8 mouse cellular contexts compared by ENCODE assay signal in the genomic region with DNA sequence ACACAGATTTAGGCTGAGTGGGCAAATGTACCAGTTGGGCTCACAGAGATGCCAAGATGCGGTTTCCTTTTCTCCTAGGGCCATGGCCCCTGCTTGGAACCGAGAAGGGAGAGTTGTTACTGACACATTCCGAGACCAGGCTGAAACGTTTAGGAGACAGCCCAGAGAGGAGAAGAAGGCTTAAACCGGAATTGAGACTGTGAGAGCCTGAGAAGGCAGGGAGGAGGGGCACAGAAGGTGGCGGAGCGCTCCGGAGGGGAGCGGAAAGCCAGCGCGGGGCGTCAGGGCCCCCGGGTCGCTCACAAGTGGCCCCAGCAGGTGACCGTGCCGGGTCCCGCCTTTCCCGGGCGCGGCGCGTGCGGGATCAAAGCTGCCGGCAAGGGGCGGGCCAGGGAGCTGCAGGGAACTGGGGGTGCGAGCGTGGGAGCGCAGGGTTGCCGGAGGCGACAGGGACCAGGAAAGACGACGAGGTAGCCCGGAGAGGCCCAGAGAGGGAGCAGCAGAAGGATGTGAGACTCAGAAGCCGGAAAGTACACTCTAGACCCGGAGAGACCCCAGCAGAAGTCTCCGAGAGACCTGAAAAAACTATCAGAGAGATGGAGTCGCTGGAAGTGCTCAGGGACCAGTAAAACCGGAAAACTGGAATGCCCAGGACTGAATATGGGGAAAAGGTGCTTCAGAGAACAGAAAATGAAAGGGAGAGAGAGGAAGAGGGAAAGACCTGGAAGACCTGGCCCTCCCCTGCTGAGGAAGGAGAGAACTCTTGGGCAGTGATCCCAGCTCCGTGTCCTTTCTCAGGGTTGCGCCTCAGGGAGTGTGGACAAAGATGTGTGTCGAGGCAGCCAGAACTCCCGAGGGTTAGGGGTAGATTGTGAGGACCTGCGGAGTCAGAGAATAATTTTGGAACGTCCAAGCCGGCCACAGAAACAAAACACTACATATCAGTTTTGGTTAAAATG. TPM values are rescaled to one million over a fixed set of nuclear protein-coding genes. Genes with fewer than 3 reads are reported as not detected.
A peak's percentile ranks its signal among the peaks of the same experiment; 100 is the strongest.
DNase-seq lines count a peak whose midpoint lies in the region; ATAC-seq and TF ChIP-seq lines count a peak whose summit lies in the region.

No protein-coding gene starts in this region.

- H3K4me1 ChIP-seq in embryonic facial prominence, embryonic 11.5 days (ENCODE audit: control insufficient read depth, insufficient read depth, low read length) = peaks cover 3% of the 10 kb centered on the region
- H3K4me1 ChIP-seq in heart, embryonic 14.5 days (ENCODE audit: control insufficient read depth in 2 of 2, insufficient read depth in 2 of 2, low read length in 2 of 2) = peaks cover 10 to 28% of the 10 kb centered on the region in 2 experiments
- H3K4me1 ChIP-seq in lung, postnatal 0 days (ENCODE audit: insufficient read depth, low read depth, low read length) = peaks cover 17% of the 10 kb centered on the region; the same call in 1 of the 2 replicates
- peaks cover 19% of the 10 kb centered on the region for H3K4me1 ChIP-seq in olfactory bulb, adult 2 months (ENCODE audit: control insufficient read depth, insufficient read depth, low read length)

- H3K36me3 ChIP-seq in embryonic facial prominence, embryonic 11.5 days (replicated peaks; ENCODE audit: control insufficient read depth, insufficient read depth, low read depth, low read length) = no peaks in the 10 kb centered on the region
- H3K36me3 ChIP-seq in heart, embryonic 14.5 days (ENCODE audit: control insufficient read depth, insufficient read depth, low read length) = no peaks in the 10 kb centered on the region
- H3K36me3 ChIP-seq in lung, postnatal 0 days (ENCODE audit: insufficient read depth, low read length) = no peaks in the 10 kb centered on the region

- DNase-seq in CD4-positive helper T cell, adult 2 months (ENCODE audit: low read depth, low spot score) = peak; percentile 74
- peak; percentile 73 for DNase-seq in embryonic facial prominence, embryonic 11.5 days (ENCODE audit: low spot score)
- peak; percentile 53 to 84 for DNase-seq in kidney, postnatal 25 days
- DNase-seq in lung, postnatal 0 days (ENCODE audit: low spot score) = peak; percentile 80
- peak; percentile 77 to 82 for DNase-seq in thymus, postnatal 36 days

- peak; percentile 37 for ATAC-seq in activated CD4-positive, CD25-positive, alpha-beta regulatory T cell, adult 4 months
- no peak for ATAC-seq in embryonic facial prominence, embryonic 11.5 days (replicated peaks; ENCODE audit: insufficient number of reproducible peaks, low FRiP score, low TSS enrichment, low read depth)
- no peak for ATAC-seq in heart, embryonic 14.5 days (ENCODE audit: insufficient number of reproducible peaks, insufficient read depth, low FRiP score, low read depth)
- ATAC-seq in lung, postnatal 0 days = peak; percentile 48

- peak overlapping the region; percentile 97 for H3K4me2 ChIP-seq in embryonic facial prominence, embryonic 11.5 days (ENCODE audit: low read depth, low read length)
- H3K4me2 ChIP-seq in heart, embryonic 14.5 days (ENCODE audit: low read length) = peak overlapping the region; percentile 84
- H3K4me2 ChIP-seq in lung, postnatal 0 days (replicated peaks; ENCODE audit: low read depth, low read length) = peak overlapping the region; percentile 88

- 0 out of 2 replicates have a peak overlapping the region, but pooled peaks have one; percentile 3 for H3K27ac ChIP-seq in embryonic facial prominence, embryonic 11.5 days (replicated peaks; ENCODE audit: low read depth, low read length)
- peak overlapping the region; percentile 75 to 90 for H3K27ac ChIP-seq in heart, embryonic 14.5 days (replicated peaks in 1 of 2; ENCODE audit: control insufficient read depth in 1 of 2, insufficient read depth in 1 of 2, low read depth in 2 of 2, low read length in 2 of 2)
- peak overlapping the region; percentile 81 for H3K27ac ChIP-seq in lung, postnatal 0 days (ENCODE audit: low read length)
- peak overlapping the region; percentile 68 for H3K27ac ChIP-seq in olfactory bulb, adult 2 months (ENCODE audit: insufficient read depth, low read depth, low read length)

- TF ChIP-seq CTCF in lung, postnatal 0 days (IDR thresholded peaks at IDR 0.05) = no peak
- TF ChIP-seq CTCF in olfactory bulb, adult 2 months (IDR thresholded peaks at IDR 0.05; ENCODE audit: insufficient read depth, low read depth, low read length) = no peak

- TF ChIP-seq POLR2A in olfactory bulb, adult 2 months (IDR thresholded peaks at IDR 0.05; ENCODE audit: insufficient read depth, low read depth, low read length) = no peak

- WGBS in embryonic facial prominence, embryonic 11.5 days = under 1% methylated on average over 45 of the region's 45 CpGs
- under 1% methylated on average over 45 of the region's 45 CpGs for WGBS in heart, embryonic 14.5 days
- under 1% methylated on average over 45 of the region's 45 CpGs for WGBS in lung, postnatal 0 days
- WGBS in olfactory bulb, adult 2 months = under 1% methylated on average over 45 of the region's 45 CpGs

- peak overlapping the region; percentile 70 for H3K9ac ChIP-seq in embryonic facial prominence, embryonic 11.5 days (replicated peaks; ENCODE audit: low read length)
- peak overlapping the region; percentile 84 for H3K9ac ChIP-seq in heart, embryonic 14.5 days (ENCODE audit: low read length)
- peak overlapping the region; percentile 62 for H3K9ac ChIP-seq in lung, postnatal 0 days (replicated peaks; ENCODE audit: low read depth)

- H3K4me3 ChIP-seq in embryonic facial prominence, embryonic 11.5 days (ENCODE audit: low read depth, low read length) = peak overlapping the region; percentile 82
- H3K4me3 ChIP-seq in heart, embryonic 14.5 days (ENCODE audit: control insufficient read depth in 1 of 2, insufficient read depth in 1 of 2, low read depth in 1 of 2, low read length in 2 of 2) = peak overlapping the region; percentile 72 to 81
- H3K4me3 ChIP-seq in lung, postnatal 0 days (ENCODE audit: low read depth, low read length) = peak overlapping the region; percentile 52
- H3K4me3 ChIP-seq in olfactory bulb, adult 2 months (ENCODE audit: insufficient read depth, low read depth, low read length) = peak overlapping the region; percentile 79

- no peaks in the 10 kb centered on the region for H3K9me3 ChIP-seq in embryonic facial prominence, embryonic 11.5 days (replicated peaks; ENCODE audit: control insufficient read depth, low read length)
- no peaks in the 10 kb centered on the region for H3K9me3 ChIP-seq in heart, embryonic 14.5 days (ENCODE audit: control insufficient read depth, low read length)
- H3K9me3 ChIP-seq in lung, postnatal 0 days (ENCODE audit: low read length) = no peaks in the 10 kb centered on the region

- H3K27me3 ChIP-seq in embryonic facial prominence, embryonic 11.5 days (ENCODE audit: control insufficient read depth, insufficient read depth, low read length) = peaks cover 8% of the 10 kb centered on the region
- no peaks in the 10 kb centered on the region for H3K27me3 ChIP-seq in heart, embryonic 14.5 days (ENCODE audit: control insufficient read depth, insufficient read depth, low read length)
- no peaks in the 10 kb centered on the region for H3K27me3 ChIP-seq in lung, postnatal 0 days (replicated peaks; ENCODE audit: insufficient read depth, low read length)

- no peak for TF ChIP-seq EP300 in lung, postnatal 0 days (IDR thresholded peaks at IDR 0.05)

RNA-seq across cellular contexts. Expression of a gene that starts 2.2 kb away (rescaled TPM):
- polyA plus RNA-seq in activated CD4-positive, CD25-positive, alpha-beta regulatory T cell, adult 4 months (2017; shearing (Covaris generic)) = not detected
- polyA plus RNA-seq in embryonic facial prominence, embryonic 11.5 days (2014; fragmentation: Nextera tagmentation; extraction: Ambion mirVana) = 0.11 TPM in 1 of 2 replicates, not detected in the other
- polyA plus RNA-seq in heart, embryonic 14.5 days (2014; fragmentation: Nextera tagmentation; extraction: Ambion mirVana) = 0.43 and 0.47 TPM in 2 replicates
- 0.38 and 0.49 TPM in 2 replicates for polyA plus RNA-seq in lung, postnatal 0 days (2015; fragmentation: Nextera tagmentation; extraction: Ambion mirVana)
- polyA plus RNA-seq in olfactory bulb, adult 2 months (2012; ENCODE audit: insufficient read depth, insufficient read length, low replicate concordance, missing spikeins) = not detected in 2 replicates

RNA-seq across cellular contexts. Expression of a gene that starts 4.4 kb away (rescaled TPM):
- polyA plus RNA-seq in activated CD4-positive, CD25-positive, alpha-beta regulatory T cell, adult 4 months (2017; shearing (Covaris generic)) = not detected
- polyA plus RNA-seq in embryonic facial prominence, embryonic 11.5 days (2014; fragmentation: Nextera tagmentation; extraction: Ambion mirVana) = not detected in 2 replicates
- 0.28 and 1.2 TPM in 2 replicates for polyA plus RNA-seq in heart, embryonic 14.5 days (2014; fragmentation: Nextera tagmentation; extraction: Ambion mirVana)
- polyA plus RNA-seq in lung, postnatal 0 days (2015; fragmentation: Nextera tagmentation; extraction: Ambion mirVana) = 0.42 and 0.50 TPM in 2 replicates
- polyA plus RNA-seq in olfactory bulb, adult 2 months (2012; ENCODE audit: insufficient read depth, insufficient read length, low replicate concordance, missing spikeins) = not detected in 2 replicates

RNA-seq across cellular contexts. Expression of a gene that starts 7.7 kb away (rescaled TPM):
- under 1 TPM in 1 of 2 experiments, not detected in 1; 0.09 TPM for polyA plus RNA-seq in activated CD4-positive, CD25-positive, alpha-beta regulatory T cell, adult 4 months (2017; shearing (Covaris generic))
- polyA plus RNA-seq in embryonic facial prominence, embryonic 11.5 days (2014; fragmentation: Nextera tagmentation; extraction: Ambion mirVana) = 0.25 and 0.88 TPM in 2 replicates
- polyA plus RNA-seq in heart, embryonic 14.5 days (2014; fragmentation: Nextera tagmentation; extraction: Ambion mirVana) = 0.09 and 0.15 TPM in 2 replicates
- 0.13 and 0.44 TPM in 2 replicates for polyA plus RNA-seq in lung, postnatal 0 days (2015; fragmentation: Nextera tagmentation; extraction: Ambion mirVana)
- not detected in 2 replicates for polyA plus RNA-seq in olfactory bulb, adult 2 months (2012; ENCODE audit: insufficient read depth, insufficient read length, low replicate concordance, missing spikeins)

RNA-seq across cellular contexts. Expression of a gene that starts 23.0 kb away (rescaled TPM):
- polyA plus RNA-seq in activated CD4-positive, CD25-positive, alpha-beta regulatory T cell, adult 4 months (2017; shearing (Covaris generic)) = 1 to 10 TPM; 4.5 to 6.7 TPM
- 5.5 and 6.5 TPM in 2 replicates for polyA plus RNA-seq in embryonic facial prominence, embryonic 11.5 days (2014; fragmentation: Nextera tagmentation; extraction: Ambion mirVana)
- 16.0 and 17.8 TPM in 2 replicates for polyA plus RNA-seq in heart, embryonic 14.5 days (2014; fragmentation: Nextera tagmentation; extraction: Ambion mirVana)
- polyA plus RNA-seq in lung, postnatal 0 days (2015; fragmentation: Nextera tagmentation; extraction: Ambion mirVana) = 16.6 and 30.0 TPM in 2 replicates
- not detected in 2 replicates for polyA plus RNA-seq in olfactory bulb, adult 2 months (2012; ENCODE audit: insufficient read depth, insufficient read length, low replicate concordance, missing spikeins)

RNA-seq across cellular contexts. Expression of a gene that starts 29.7 kb away (rescaled TPM):
- 10 to 100 TPM; 27.6 to 27.9 TPM for polyA plus RNA-seq in activated CD4-positive, CD25-positive, alpha-beta regulatory T cell, adult 4 months (2017; shearing (Covaris generic))
- polyA plus RNA-seq in embryonic facial prominence, embryonic 11.5 days (2014; fragmentation: Nextera tagmentation; extraction: Ambion mirVana) = 48.8 and 61.9 TPM in 2 replicates
- 81.5 and 93.9 TPM in 2 replicates for polyA plus RNA-seq in heart, embryonic 14.5 days (2014; fragmentation: Nextera tagmentation; extraction: Ambion mirVana)
- 45.0 and 50.6 TPM in 2 replicates for polyA plus RNA-seq in lung, postnatal 0 days (2015; fragmentation: Nextera tagmentation; extraction: Ambion mirVana)
- 348 and 768 TPM in 2 replicates for polyA plus RNA-seq in olfactory bulb, adult 2 months (2012; ENCODE audit: insufficient read depth, insufficient read length, low replicate concordance, missing spikeins)

Comparison
In these comparisons a context has a peak if more than half of its experiments do, and no peak if none do; other contexts are left out.
1. ATAC-seq: peak in activated CD4-positive, CD25-positive, alpha-beta regulatory T cell, adult 4 months (single experiment) and lung, postnatal 0 days (single experiment); none in embryonic facial prominence, embryonic 11.5 days (single experiment) and heart, embryonic 14.5 days (single experiment).
2. H3K27ac ChIP-seq: peak in every context shown above with its lines; median percentile 82 in heart, embryonic 14.5 days; 81 in lung, postnatal 0 days; 68 in olfactory bulb, adult 2 months; 3 in embryonic facial prominence, embryonic 11.5 days.
3. Peak in every context shown above with its lines, with median percentiles within 50 percentile points of each other: DNase-seq, H3K4me2 ChIP-seq, H3K4me3 ChIP-seq and H3K9ac ChIP-seq.